Mouse (Mus musculus) NIH3T3 (cell line): Measurements from ENCODE around the gene Dmap1.

ENCODE experiments used
- DNase-seq: peaks from one replicate; pipeline ENCODE4 v3.0.0-alpha.2; 2012; ENCODE audit warnings: low read depth

Dmap1 gene

GRCm38 (mm10) chr4:117681931-117682461 lies at the start of gene Dmap1:
Gene Dmap1, minus strand, starts transcription at chr4:117682273.
- peak; percentile 93 for DNase-seq

- DNase-seq = no peak
Observed at GRCm38 (mm10) chr4:117724112-117724511, 42.0 kb upstream of the Dmap1 start, which contains the start of gene Gm12845. Gene Gm12845, plus strand, starts transcription at chr4:117724412.

- no peak for DNase-seq
Observed at GRCm38 (mm10) chr4:117713303-117714098, 31.4 kb upstream of the Dmap1 start.

GRCm38 (mm10) chr4:117712314-117712713 lies 30.2 kb upstream of the Dmap1 start:
- DNase-seq = no peak

GRCm38 (mm10) chr4:117708780-117709550 lies 26.9 kb upstream of the Dmap1 start:
- no peak for DNase-seq

- DNase-seq = peak; percentile 83
Observed at GRCm38 (mm10) chr4:117705361-117705760, 23.3 kb upstream of the Dmap1 start.

GRCm38 (mm10) chr4:117686354-117686753 lies 4.3 kb upstream of the Dmap1 start:
- no peak for DNase-seq

GRCm38 (mm10) chr4:117683048-117683768 lies 1.1 kb upstream of the Dmap1 start:
- DNase-seq = no peak

- DNase-seq = no peak
Observed at GRCm38 (mm10) chr4:117682463-117682862, 390 bp upstream of the Dmap1 start.

- peak; percentile 46 for DNase-seq
Observed at GRCm38 (mm10) chr4:117680963-117681362, 1.1 kb downstream of the Dmap1 start.

- DNase-seq = peak; percentile 93
Observed at GRCm38 (mm10) chr4:117676903-117677302, 5.2 kb downstream of the Dmap1 start.

- no peak for DNase-seq
Observed at GRCm38 (mm10) chr4:117673901-117674300, 8.2 kb downstream of the Dmap1 start.

GRCm38 (mm10) chr4:117672042-117672441 lies 10.0 kb downstream of the Dmap1 start:
- DNase-seq = no peak

GRCm38 (mm10) chr4:117669874-117670273 lies 12.2 kb downstream of the Dmap1 start:
- no peak for DNase-seq

GRCm38 (mm10) chr4:117666054-117666453 lies 16.0 kb downstream of the Dmap1 start:
- no peak for DNase-seq

GRCm38 (mm10) chr4:117665531-117665930 lies 16.5 kb downstream of the Dmap1 start:
- no peak for DNase-seq

- no peak for DNase-seq
Observed at GRCm38 (mm10) chr4:117664411-117665137, 17.5 kb downstream of the Dmap1 start.

GRCm38 (mm10) chr4:117660001-117660400 lies 22.1 kb downstream of the Dmap1 start:
- DNase-seq = no peak

GRCm38 (mm10) chr4:117658582-117659444 lies 23.3 kb downstream of the Dmap1 start:
- peak; percentile 66 for DNase-seq

- DNase-seq = peak; percentile 24
Observed at GRCm38 (mm10) chr4:117657646-117658045, 24.4 kb downstream of the Dmap1 start.
